Mouse (Mus musculus) spleen, adult 12 weeks (tissue): ENCODE results near the gene Etfb.

Experiments
- DNase-seq: peaks from one replicate; pipeline ENCODE4 v3.0.0; 2022; ENCODE audit warnings: low spot score

Etfb gene

GRCm38 (mm10) chr7:43449811-43450210 lies 5.9 kb downstream of the Etfb start:
- DNase-seq = no peak

- DNase-seq = no peak
These were observed 7.8 kb downstream of the Etfb start for GRCm38 (mm10) chr7:43451726-43452125.

GRCm38 (mm10) chr7:43452609-43453008 lies 8.7 kb downstream of the Etfb start:
- DNase-seq = no peak

- no peak for DNase-seq
These were observed 9.9 kb downstream of the Etfb start for GRCm38 (mm10) chr7:43453599-43454355.

GRCm38 (mm10) chr7:43454371-43454770 lies 10.5 kb downstream of the Etfb start:
- no peak for DNase-seq

GRCm38 (mm10) chr7:43462851-43463250 lies 19.0 kb downstream of the Etfb start, which contains the start of gene Vsig10l:
Gene Vsig10l (plus strand): TSS chr7:43463151.
- DNase-seq = no peak

GRCm38 (mm10) chr7:43463976-43464375 lies 20.1 kb downstream of the Etfb start:
- no peak for DNase-seq

GRCm38 (mm10) chr7:43464864-43465343 lies 21.0 kb downstream of the Etfb start:
- peak; percentile 9 for DNase-seq

GRCm38 (mm10) chr7:43465344-43466098 lies 21.6 kb downstream of the Etfb start:
- peak; percentile 81 for DNase-seq

- peak; percentile 65 for DNase-seq
These were observed 22.3 kb downstream of the Etfb start for GRCm38 (mm10) chr7:43466099-43466694.

GRCm38 (mm10) chr7:43470373-43470772 lies 26.5 kb downstream of the Etfb start:
- DNase-seq = peak; percentile 46

- DNase-seq = peak; percentile 20
These were observed 31.8 kb downstream of the Etfb start for GRCm38 (mm10) chr7:43475706-43476105.

- DNase-seq = no peak
These were observed 32.5 kb downstream of the Etfb start for GRCm38 (mm10) chr7:43476376-43476775.

- DNase-seq = no peak
These were observed 37.3 kb downstream of the Etfb start for GRCm38 (mm10) chr7:43481191-43481590.

GRCm38 (mm10) chr7:43482090-43482716 lies 38.3 kb downstream of the Etfb start:
- no peak for DNase-seq

- DNase-seq = no peak
These were observed 39.4 kb downstream of the Etfb start for GRCm38 (mm10) chr7:43483236-43483635.

GRCm38 (mm10) chr7:43488646-43489045 lies 44.8 kb downstream of the Etfb start:
- DNase-seq = no peak

- no peak for DNase-seq
These were observed 45.8 kb downstream of the Etfb start, which contains the start of gene Iglon5 for GRCm38 (mm10) chr7:43489631-43490125. Gene Iglon5 (minus strand): TSS chr7:43490075.

GRCm38 (mm10) chr7:43490182-43490584 lies 46.3 kb downstream of the Etfb start:
- DNase-seq = no peak

GRCm38 (mm10) chr7:43490861-43491260 lies 47.0 kb downstream of the Etfb start:
- DNase-seq = no peak

- no peak for DNase-seq
These were observed 51.6 kb downstream of the Etfb start for GRCm38 (mm10) chr7:43495343-43496021.
